Mouse (Mus musculus) MEL (cell line): ENCODE measurements at regions not wholly inside any gene's neighbourhood (a gene's known extent, or its start where the extent isn't known, plus 50 kb on each side); places are given as distances from the start of the nearest gene placed in this dataset.

ENCODE experiments used
- DNase-seq: peaks from one replicate; pipeline ENCODE4 v3.0.0; 2011; ENCODE audit warnings: low read depth, low spot score
- H3K27ac ChIP-seq: 2 replicates; pipeline ENCODE4 v1.5.1; 2012; ENCODE audit warnings: low read depth, mild to moderate bottlenecking, control low read depth, low read length, moderate library complexity; ENCODE audit not compliant: control insufficient read depth
- H3K27me3 ChIP-seq, 2 experiments: fragments of 150-350 bp in 1 of 2; sonication (generic) in 1 of 2; 2 replicates each; pipeline ENCODE4 v1.6.1; 2012; ENCODE audit warnings: low read length in 2 of 2, mild to moderate bottlenecking in 2 of 2, improper control_type of control experiment in 1 of 2, moderate library complexity in 1 of 2; ENCODE audit not compliant: insufficient read depth in 2 of 2, control insufficient read depth in 1 of 2
- H3K36me3 ChIP-seq, 2 experiments: 2 replicates each; pipeline ENCODE4 v1.6.1; 2012 to 2014; ENCODE audit warnings: low read length in 2 of 2, improper control_type of control experiment in 1 of 2, inconsistent platforms in 1 of 2, mild to moderate bottlenecking in 1 of 2; ENCODE audit not compliant: insufficient read depth in 2 of 2, control insufficient read depth in 1 of 2
- H3K4me1 ChIP-seq, 2 experiments: fragments of 150-350 bp in 1 of 2; sonication (generic) in 1 of 2; 2 replicates each; pipeline ENCODE4 v1.6.1; 2012; ENCODE audit warnings: low read length in 2 of 2, improper control_type of control experiment in 1 of 2, mild to moderate bottlenecking in 1 of 2; ENCODE audit not compliant: insufficient read depth in 2 of 2, control insufficient read depth in 1 of 2
- H3K4me3 ChIP-seq, 2 experiments: fragments of 150-350 bp in 1 of 2; sonication (generic) in 1 of 2; 2 replicates each; pipeline ENCODE4 v1.5.1; 2012; ENCODE audit warnings: low read depth in 2 of 2, low read length in 2 of 2, mild to moderate bottlenecking in 2 of 2, moderate library complexity in 2 of 2, control low read depth in 1 of 2, improper control_type of control experiment in 1 of 2; ENCODE audit not compliant: control insufficient read depth in 1 of 2, insufficient read depth in 1 of 2
- H3K79me2 ChIP-seq: 2 replicates; pipeline ENCODE4 v1.6.1; 2012; ENCODE audit warnings: mild to moderate bottlenecking, low read length, moderate library complexity; ENCODE audit not compliant: control insufficient read depth, poor library complexity, insufficient read depth
- H3K9ac ChIP-seq: 2 replicates; pipeline ENCODE4 v1.6.1; 2012; ENCODE audit warnings: low read depth, mild to moderate bottlenecking, control low read depth, low read length, moderate library complexity; ENCODE audit not compliant: control insufficient read depth, poor library complexity, severe bottlenecking
- H3K9me3 ChIP-seq: fragments of 150-350 bp; sonication (generic); replicated peaks from 2 replicates; pipeline ENCODE4 v1.6.1; 2012; ENCODE audit warnings: mild to moderate bottlenecking, low read length, improper control_type of control experiment, moderate library complexity; ENCODE audit not compliant: insufficient read depth
- BHLHE40 ChIP-seq: IDR thresholded peaks from 2 replicates; pipeline ENCODE4 v1.6.1; 2012; ENCODE audit warnings: low read depth, mild to moderate bottlenecking, inconsistent platforms, low read length, improper control_type of control experiment, borderline replicate concordance
- CHD1 ChIP-seq: IDR thresholded peaks from 2 replicates; pipeline ENCODE4 v1.6.1; 2012; ENCODE audit warnings: low read depth, mild to moderate bottlenecking, inconsistent platforms, low read length, improper control_type of control experiment
- CHD2 ChIP-seq: IDR thresholded peaks from 2 replicates; pipeline ENCODE4 v1.6.1; 2011; ENCODE audit warnings: low read length, improper control_type of control experiment
- CTCF ChIP-seq, 3 experiments: IDR thresholded peaks in 2 of 3; conservative IDR thresholded peaks in 1 of 3; 2 replicates each; pipeline ENCODE4 v1.5.1; 2011 to 2012; ENCODE audit warnings: low read length in 3 of 3, low read depth in 2 of 3, mild to moderate bottlenecking in 2 of 3, improper control_type of control experiment in 1 of 3, inconsistent platforms in 1 of 3, mixed read lengths in 1 of 3, moderate library complexity in 1 of 3; ENCODE audit not compliant: control insufficient read depth in 1 of 3, insufficient read depth in 1 of 3, poor library complexity in 1 of 3, severe bottlenecking in 1 of 3
- ELF1 ChIP-seq: IDR thresholded peaks from 2 replicates; pipeline ENCODE4 v1.6.1; 2014; ENCODE audit warnings: low read depth, mild to moderate bottlenecking, inconsistent platforms, low read length, improper control_type of control experiment, moderate library complexity
- EP300 ChIP-seq, 2 experiments: IDR thresholded peaks; 2 replicates each; pipeline ENCODE4 v1.6.1; 2011; ENCODE audit warnings: improper control_type of control experiment in 2 of 2, low read length in 2 of 2, low read depth in 1 of 2, mild to moderate bottlenecking in 1 of 2
- ETS1 ChIP-seq: IDR thresholded peaks from 2 replicates; pipeline ENCODE4 v1.6.1; 2012; ENCODE audit warnings: low read depth, mild to moderate bottlenecking, inconsistent platforms, low read length, improper control_type of control experiment, moderate library complexity
- GATA1 ChIP-seq: IDR thresholded peaks from 2 replicates; pipeline ENCODE4 v1.6.1; 2011; ENCODE audit warnings: low read depth, low read length, improper control_type of control experiment
- JUND ChIP-seq: IDR thresholded peaks from 2 replicates; pipeline ENCODE4 v1.6.1; 2011; ENCODE audit warnings: low read depth, mild to moderate bottlenecking, improper control_type of control experiment, low read length
- MAFK ChIP-seq: IDR thresholded peaks from 2 replicates; pipeline ENCODE4 v1.6.1; 2011; ENCODE audit warnings: low read depth, mild to moderate bottlenecking, low read length, improper control_type of control experiment, borderline replicate concordance
- MAX ChIP-seq: IDR thresholded peaks from 2 replicates; pipeline ENCODE4 v1.6.1; 2011; ENCODE audit warnings: low read length, improper control_type of control experiment
- MYB ChIP-seq: IDR thresholded peaks from 2 replicates; pipeline ENCODE4 v1.6.1; 2011; ENCODE audit warnings: mild to moderate bottlenecking, low read depth, low read length, improper control_type of control experiment
- NELFE ChIP-seq: IDR thresholded peaks from 2 replicates; pipeline ENCODE4 v1.6.1; 2011; ENCODE audit warnings: low read depth, low read length, improper control_type of control experiment
- POLR2A ChIP-seq, 2 experiments: IDR thresholded peaks; 2 replicates each; pipeline ENCODE4 v1.6.1; 2011 to 2012; ENCODE audit warnings: low read length in 2 of 2, mild to moderate bottlenecking in 2 of 2, control low read depth in 1 of 2, improper control_type of control experiment in 1 of 2, low read depth in 1 of 2, moderate library complexity in 1 of 2; ENCODE audit not compliant: control insufficient read depth in 1 of 2, insufficient read depth in 1 of 2, poor library complexity in 1 of 2
- RAD21 ChIP-seq: IDR thresholded peaks from 2 replicates; pipeline ENCODE4 v1.6.1; 2011; ENCODE audit warnings: mild to moderate bottlenecking, low read depth, low read length, improper control_type of control experiment
- SIN3A ChIP-seq: IDR thresholded peaks from 2 replicates; pipeline ENCODE4 v1.6.1; 2012; ENCODE audit warnings: low read length, improper control_type of control experiment, inconsistent platforms
- SMC3 ChIP-seq: IDR thresholded peaks from 2 replicates; pipeline ENCODE4 v1.6.1; 2011; ENCODE audit warnings: low read depth, low read length, improper control_type of control experiment
- TAL1 ChIP-seq: IDR thresholded peaks from 2 replicates; pipeline ENCODE4 v1.6.1; 2012; ENCODE audit warnings: mild to moderate bottlenecking, inconsistent platforms, low read length, moderate library complexity, mixed read lengths
- TBP ChIP-seq: IDR thresholded peaks from 2 replicates; pipeline ENCODE4 v1.8.0; 2011; ENCODE audit warnings: low read depth, low read length, improper control_type of control experiment
- TCF12 ChIP-seq: IDR thresholded peaks from 2 replicates; pipeline ENCODE4 v1.6.1; 2014; ENCODE audit warnings: low read depth, mild to moderate bottlenecking, inconsistent platforms, low read length, improper control_type of control experiment, moderate library complexity
- UBTF ChIP-seq: IDR thresholded peaks from 2 replicates; pipeline ENCODE4 v1.6.1; 2012; ENCODE audit warnings: low read depth, mild to moderate bottlenecking, inconsistent platforms, low read length, improper control_type of control experiment, moderate library complexity, borderline replicate concordance; ENCODE audit not compliant: insufficient read depth
- USF1 ChIP-seq: IDR thresholded peaks from 2 replicates; pipeline ENCODE4 v1.6.1; 2014; ENCODE audit warnings: low read depth, mild to moderate bottlenecking, inconsistent platforms, low read length, improper control_type of control experiment, moderate library complexity
- ZNF384 ChIP-seq: IDR thresholded peaks from 2 replicates; pipeline ENCODE4 v1.6.1; 2012; ENCODE audit warnings: low read depth, mild to moderate bottlenecking, inconsistent platforms, low read length, improper control_type of control experiment

GRCm38 (mm10) chr2:105594131-105594530 is 74.6 kb upstream of the Pax6 start:
- Histone ChIP-seq H3K9ac (no peak overlapping the region), H3K27me3 (peaks cover 0 to 2% of the 10 kb centered on the region in 2 experiments), H3K4me3 (no peak overlapping the region), H3K36me3 (no peaks in the 10 kb centered on the region), H3K9me3 (no peaks in the 10 kb centered on the region), H3K27ac (no peak overlapping the region), H3K4me1 (no peaks in the 10 kb centered on the region), H3K79me2 (no peaks in the 10 kb centered on the region)
- DNase-seq, result no peak
- no peak for TF ChIP-seq CHD2
- TF ChIP-seq USF1, result no peak
- no peak for TF ChIP-seq MYB
- no peak for TF ChIP-seq UBTF
- TF ChIP-seq ZNF384, result no peak
- TF ChIP-seq POLR2A (IDR thresholded peaks at IDR 0.05; ENCODE audit: control insufficient read depth in 1 of 2, insufficient read depth in 1 of 2, low read depth in 1 of 2, low read length in 2 of 2, poor library complexity in 1 of 2), result no peak
- no peak for TF ChIP-seq GATA1
- TF ChIP-seq ETS1, result no peak
- TF ChIP-seq JUND, result no peak
- TF ChIP-seq MAFK, result no peak
- TF ChIP-seq TCF12, result no peak
- TF ChIP-seq NELFE, result no peak
- no peak for TF ChIP-seq EP300 (IDR thresholded peaks at IDR 0.05; ENCODE audit: low read depth in 1 of 2, low read length in 2 of 2)

DNA sequence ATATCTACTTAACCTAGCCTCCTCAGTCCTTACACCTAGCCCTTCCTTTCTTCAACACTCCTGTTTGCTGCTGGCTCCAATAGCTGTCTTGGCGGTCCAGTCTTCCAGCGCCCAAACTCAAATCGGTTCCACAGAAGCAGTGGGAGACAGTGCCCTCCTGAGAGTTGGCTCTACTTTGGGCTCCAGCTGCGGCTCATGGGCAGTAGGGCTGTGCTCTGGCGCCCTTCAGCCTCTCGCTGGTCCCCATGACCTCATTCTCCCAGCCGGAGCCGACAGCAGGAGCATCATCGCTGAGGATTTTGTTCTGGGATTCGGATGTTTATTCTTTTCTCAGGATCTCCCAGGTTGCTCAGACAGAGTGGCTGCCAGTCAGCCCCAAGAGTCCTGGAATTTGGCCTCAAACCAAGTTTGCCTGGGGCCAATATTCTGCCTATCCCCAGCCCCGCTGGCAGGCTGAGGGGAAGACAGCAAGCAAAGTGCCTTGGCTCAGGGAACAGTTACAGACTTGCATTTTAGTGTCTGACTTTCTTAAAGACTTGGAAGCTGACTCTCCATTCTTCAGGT is 64.1 kb upstream of the Pax6 start:
- Histone ChIP-seq H3K4me3 (no peak overlapping the region), H3K36me3 (no peaks in the 10 kb centered on the region), H3K79me2 (no peaks in the 10 kb centered on the region), H3K27me3 (no peaks in the 10 kb centered on the region; a peak in 2 of 4 replicates), H3K27ac (no peak overlapping the region), H3K9ac (no peak overlapping the region), H3K4me1 (no peaks in the 10 kb centered on the region), H3K9me3 (no peaks in the 10 kb centered on the region)
- DNase-seq, result no peak
- TF ChIP-seq BHLHE40 (no peak), MAX (no peak), EP300 (IDR thresholded peaks at IDR 0.05; ENCODE audit: low read depth in 1 of 2, low read length in 2 of 2) (no peak), SMC3 (no peak), GATA1 (no peak), USF1 (no peak), RAD21 (no peak), SIN3A (no peak), CTCF (IDR thresholded peaks at IDR 0.05 in 2 of 3, conservative IDR thresholded peaks at IDR 0.05 in 1 of 3; ENCODE audit: control insufficient read depth in 1 of 3, insufficient read depth in 1 of 3, low read depth in 2 of 3, low read length in 3 of 3, poor library complexity in 1 of 3, severe bottlenecking in 1 of 3) (no peak), ZNF384 (no peak), TBP (no peak), CHD2 (no peak), CHD1 (no peak), ETS1 (no peak), JUND (no peak), MAFK (no peak), ELF1 (no peak), TAL1 (no peak)
